Mouse (Mus musculus): ENCODE data around the gene Pcdh15. TPM values are rescaled to one million over a fixed set of nuclear protein-coding genes. Genes with fewer than 3 reads are reported as not detected.

Pcdh15 gene
- polyA plus RNA-seq, 1 experiment: not detected

DNA sequence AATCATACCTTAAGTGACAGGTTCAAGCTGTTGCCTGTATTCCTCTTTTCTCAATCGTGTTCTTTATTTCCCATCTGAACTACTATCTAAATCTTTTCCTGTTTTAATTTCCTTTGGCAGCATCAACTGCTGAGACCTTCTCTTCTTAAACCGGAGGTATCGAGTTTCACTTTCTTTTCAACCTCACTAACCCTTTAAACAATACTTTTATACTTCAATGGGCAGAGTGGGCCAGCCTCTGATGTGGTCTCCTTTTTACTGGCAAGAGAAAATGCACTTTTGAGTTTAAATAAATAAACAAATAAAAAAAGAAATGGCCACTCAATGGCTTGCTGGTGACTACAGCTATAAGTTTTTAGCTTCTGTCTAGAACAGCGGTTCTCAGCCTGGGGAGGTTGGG lies 1537.9 kb downstream of the Pcdh15 start:
- no peak overlapping the region for H3K27ac ChIP-seq (ENCODE audit: insufficient read depth, low read depth, low read length)
- TF ChIP-seq CTCF (IDR thresholded peaks at IDR 0.05; ENCODE audit: low read depth, low read length): no peak
- TF ChIP-seq POLR2A (IDR thresholded peaks at IDR 0.05; ENCODE audit: borderline replicate concordance, low read depth, low read length): no peak
- H3K4me1 ChIP-seq (ENCODE audit: control insufficient read depth, insufficient read depth, low read length): no peaks in the 10 kb centered on the region
- no peak overlapping the region for H3K4me3 ChIP-seq (ENCODE audit: insufficient read depth, low read length)

DNA sequence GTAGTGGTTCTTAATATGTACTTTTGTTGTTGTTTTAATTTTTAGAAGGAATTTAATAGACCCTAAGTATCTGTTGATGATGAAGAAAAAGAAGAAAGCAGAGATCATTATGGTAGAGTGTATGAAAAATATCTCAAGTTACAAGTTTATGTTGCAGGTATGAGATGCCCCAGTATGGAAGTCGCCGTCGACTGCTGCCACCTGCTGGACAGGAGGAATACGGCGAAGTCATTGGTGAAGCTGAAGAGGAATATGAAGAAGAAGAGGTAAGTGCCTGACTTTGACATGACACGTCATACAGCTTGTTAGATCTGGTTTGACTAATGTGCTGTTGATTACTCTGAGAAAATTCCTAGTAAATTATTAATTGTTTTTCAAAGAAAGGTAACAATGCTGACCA lies 1543.0 kb downstream of the Pcdh15 start:
- no peak for TF ChIP-seq POLR2A (IDR thresholded peaks at IDR 0.05; ENCODE audit: borderline replicate concordance, low read depth, low read length)
- TF ChIP-seq CTCF (IDR thresholded peaks at IDR 0.05; ENCODE audit: low read depth, low read length): no peak
- no peak overlapping the region for H3K27ac ChIP-seq (ENCODE audit: insufficient read depth, low read depth, low read length)
- no peak overlapping the region for H3K4me3 ChIP-seq (ENCODE audit: insufficient read depth, low read length)
- no peaks in the 10 kb centered on the region for H3K4me1 ChIP-seq (ENCODE audit: control insufficient read depth, insufficient read depth, low read length)

DNA sequence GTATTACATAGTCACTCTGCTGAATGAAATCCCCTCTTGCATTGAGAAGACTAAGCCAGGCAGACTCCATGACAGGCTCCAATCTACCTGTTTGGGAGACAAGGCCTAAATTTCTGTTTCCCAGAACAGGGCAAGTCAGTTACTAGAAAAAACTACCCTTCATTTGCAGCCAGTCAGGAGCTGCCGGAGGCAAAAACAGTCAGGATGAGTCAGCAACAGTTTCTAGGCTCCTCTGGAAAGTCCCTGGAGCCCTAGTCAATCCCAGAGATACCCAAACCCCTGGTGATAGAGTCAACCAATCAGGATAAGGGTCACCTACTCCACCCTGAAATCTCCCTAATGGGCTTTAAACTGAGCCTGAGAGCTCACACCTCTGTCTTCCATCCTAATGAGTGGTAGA lies 1564.0 kb downstream of the Pcdh15 start:
- no peaks in the 10 kb centered on the region for H3K4me1 ChIP-seq (ENCODE audit: control insufficient read depth, insufficient read depth, low read length)
- no peak overlapping the region for H3K27ac ChIP-seq (ENCODE audit: insufficient read depth, low read depth, low read length)
- no peak overlapping the region for H3K4me3 ChIP-seq (ENCODE audit: insufficient read depth, low read length)
- no peak for TF ChIP-seq POLR2A (IDR thresholded peaks at IDR 0.05; ENCODE audit: borderline replicate concordance, low read depth, low read length)
- TF ChIP-seq CTCF (IDR thresholded peaks at IDR 0.05; ENCODE audit: low read depth, low read length): no peak

DNA sequence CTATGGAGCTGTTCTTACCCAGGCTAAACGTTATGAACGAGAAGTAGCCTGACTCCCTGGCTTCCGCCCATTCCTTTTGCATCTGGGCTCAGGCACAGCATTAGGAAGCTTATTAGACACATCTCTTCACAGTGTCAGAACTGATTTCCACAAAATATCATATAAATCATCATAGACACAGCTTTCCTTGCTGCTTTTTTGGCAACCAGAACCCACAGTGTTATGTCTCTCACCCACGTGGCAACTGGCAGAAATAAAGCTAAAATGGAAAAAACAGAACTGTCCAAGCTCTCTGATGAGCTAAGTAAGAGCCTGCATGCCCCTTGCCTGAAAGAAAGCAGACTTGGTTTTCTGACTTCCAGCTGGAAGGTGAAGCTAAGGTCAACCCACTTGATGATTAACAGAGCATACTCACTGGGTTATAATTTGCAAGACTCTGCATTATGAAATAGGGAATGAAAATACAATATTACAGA lies 1580.9 kb downstream of the Pcdh15 start:
- no peak overlapping the region for H3K27ac ChIP-seq (ENCODE audit: insufficient read depth, low read depth, low read length)
- H3K4me3 ChIP-seq (ENCODE audit: insufficient read depth, low read length): no peak overlapping the region
- no peak for TF ChIP-seq POLR2A (IDR thresholded peaks at IDR 0.05; ENCODE audit: borderline replicate concordance, low read depth, low read length)
- no peak for TF ChIP-seq CTCF (IDR thresholded peaks at IDR 0.05; ENCODE audit: low read depth, low read length)
- no peaks in the 10 kb centered on the region for H3K4me1 ChIP-seq (ENCODE audit: control insufficient read depth, insufficient read depth, low read length)

DNA sequence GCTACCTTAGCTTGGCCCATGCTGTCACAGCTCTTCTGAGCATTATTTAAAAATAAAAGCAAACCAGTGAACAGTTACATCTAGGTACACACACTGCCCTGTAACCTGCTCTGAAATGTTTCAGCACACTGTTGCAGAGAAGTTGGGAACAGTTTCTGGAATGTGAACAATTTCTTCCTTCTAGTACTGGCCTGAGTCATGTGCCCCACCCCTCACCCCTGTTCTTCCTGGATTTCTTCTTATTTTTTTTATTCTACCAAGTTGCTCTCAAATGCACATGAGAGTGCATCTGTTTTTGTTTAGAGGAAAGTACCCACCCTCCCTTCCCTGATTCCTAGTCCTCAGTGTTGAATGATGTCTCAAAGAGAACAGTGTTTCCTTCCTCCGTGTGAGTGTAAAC lies 1581.4 kb downstream of the Pcdh15 start:
- H3K27ac ChIP-seq (ENCODE audit: insufficient read depth, low read depth, low read length): no peak overlapping the region
- TF ChIP-seq CTCF (IDR thresholded peaks at IDR 0.05; ENCODE audit: low read depth, low read length) (no peak), POLR2A (IDR thresholded peaks at IDR 0.05; ENCODE audit: borderline replicate concordance, low read depth, low read length) (no peak)
- H3K4me3 ChIP-seq (ENCODE audit: insufficient read depth, low read length): no peak overlapping the region
- H3K4me1 ChIP-seq (ENCODE audit: control insufficient read depth, insufficient read depth, low read length): no peaks in the 10 kb centered on the region

Data from bone marrow macrophage, adult 2 months (primary cell).